Mouse (Mus musculus) ES-E14 (cell line): ENCODE data around the gene Fpgs. TPM values are rescaled to one million over a fixed set of nuclear protein-coding genes. Genes with fewer than 3 reads are reported as not detected.

Experiments used
- DNase-seq: peaks from one replicate; pipeline ENCODE4 v3.0.0-alpha.2; 2013; ENCODE audit warnings: low read depth, low spot score
- H3K27ac ChIP-seq: 2 replicates; pipeline ENCODE4 v1.5.1; 2012; ENCODE audit warnings: low read depth, mild to moderate bottlenecking, low read length, moderate library complexity, mixed read lengths; ENCODE audit not compliant: poor library complexity, insufficient read depth, severe bottlenecking
- H3K36me3 ChIP-seq: 2 replicates; pipeline ENCODE4 v1.6.1; 2012; ENCODE audit warnings: mild to moderate bottlenecking, low read length, moderate library complexity, mixed read lengths; ENCODE audit not compliant: control insufficient read depth, poor library complexity, insufficient read depth, severe bottlenecking
- H3K4me1 ChIP-seq, 2 experiments: fragments of 150-350 bp in 1 of 2; sonication (generic) in 1 of 2; 2 replicates each; pipeline ENCODE4 v1.6.1; 2012; ENCODE audit warnings: low read length in 2 of 2, mild to moderate bottlenecking in 1 of 2, mixed read lengths in 1 of 2; ENCODE audit not compliant: control insufficient read depth in 2 of 2, insufficient read depth in 2 of 2, poor library complexity in 1 of 2
- H3K4me3 ChIP-seq, 2 experiments: fragments of 150-350 bp in 1 of 2; sonication (generic) in 1 of 2; 2 replicates each; pipeline ENCODE4 v1.5.1; 2012; ENCODE audit warnings: low read length in 2 of 2, low read depth in 1 of 2, mild to moderate bottlenecking in 1 of 2, mixed read lengths in 1 of 2; ENCODE audit not compliant: insufficient read depth in 1 of 2, poor library complexity in 1 of 2, severe bottlenecking in 1 of 2
- H3K9ac ChIP-seq: 2 replicates; pipeline ENCODE4 v1.6.1; 2012; ENCODE audit warnings: low read depth, mild to moderate bottlenecking, low read length, mixed read lengths; ENCODE audit not compliant: poor library complexity, insufficient read depth, severe bottlenecking
- H3K9me3 ChIP-seq: fragments of 150-350 bp; sonication (generic); 2 replicates; pipeline ENCODE4 v1.6.1; 2012; ENCODE audit warnings: low read depth, mild to moderate bottlenecking, low read length; ENCODE audit not compliant: control insufficient read depth, insufficient read depth
- CHD2 ChIP-seq: IDR thresholded peaks from 2 replicates; pipeline ENCODE4 v1.6.1; 2014; ENCODE audit warnings: mild to moderate bottlenecking, low read depth, low read length, inconsistent platforms
- HCFC1 ChIP-seq: IDR thresholded peaks from 2 replicates; pipeline ENCODE4 v1.6.1; 2012; ENCODE audit warnings: low read length, inconsistent platforms, borderline replicate concordance; ENCODE audit not compliant: insufficient read depth
- MAFK ChIP-seq: IDR thresholded peaks from 2 replicates; pipeline ENCODE4 v1.6.1; 2014; ENCODE audit warnings: mild to moderate bottlenecking, low read depth, low read length, inconsistent platforms; ENCODE audit not compliant: insufficient read depth
- ZC3H11A ChIP-seq: IDR thresholded peaks from 2 replicates; pipeline ENCODE4 v1.6.1; 2012; ENCODE audit warnings: low read depth, mild to moderate bottlenecking, inconsistent platforms, low read length, borderline replicate concordance
- ZNF384 ChIP-seq: IDR thresholded peaks from 2 replicates; pipeline ENCODE4 v1.6.1; 2012; ENCODE audit warnings: low read depth, low read length, inconsistent platforms
- in situ Hi-C, 2 experiments: fragments of 600-800 bp; cut with MboI; formaldehyde crosslinking; loops; one replicate each; pipeline ENCODE4 v1.15.1; 2025; ENCODE audit warnings: low sequenced_read_pairs in 2 of 2, inconsistent platforms in 1 of 2; ENCODE audit not compliant: unreplicated experiment in 2 of 2
- total RNA-seq: library from RNA; depleted of rRNA; stranded (reverse); fragments of 300-350 nt; gene quantifications from 2 replicates; pipeline ENCODE4 v1.2.3, GENCODE M21; 2012

Fpgs gene
- total RNA-seq, 1 experiment = 61.2 TPM

DNA sequence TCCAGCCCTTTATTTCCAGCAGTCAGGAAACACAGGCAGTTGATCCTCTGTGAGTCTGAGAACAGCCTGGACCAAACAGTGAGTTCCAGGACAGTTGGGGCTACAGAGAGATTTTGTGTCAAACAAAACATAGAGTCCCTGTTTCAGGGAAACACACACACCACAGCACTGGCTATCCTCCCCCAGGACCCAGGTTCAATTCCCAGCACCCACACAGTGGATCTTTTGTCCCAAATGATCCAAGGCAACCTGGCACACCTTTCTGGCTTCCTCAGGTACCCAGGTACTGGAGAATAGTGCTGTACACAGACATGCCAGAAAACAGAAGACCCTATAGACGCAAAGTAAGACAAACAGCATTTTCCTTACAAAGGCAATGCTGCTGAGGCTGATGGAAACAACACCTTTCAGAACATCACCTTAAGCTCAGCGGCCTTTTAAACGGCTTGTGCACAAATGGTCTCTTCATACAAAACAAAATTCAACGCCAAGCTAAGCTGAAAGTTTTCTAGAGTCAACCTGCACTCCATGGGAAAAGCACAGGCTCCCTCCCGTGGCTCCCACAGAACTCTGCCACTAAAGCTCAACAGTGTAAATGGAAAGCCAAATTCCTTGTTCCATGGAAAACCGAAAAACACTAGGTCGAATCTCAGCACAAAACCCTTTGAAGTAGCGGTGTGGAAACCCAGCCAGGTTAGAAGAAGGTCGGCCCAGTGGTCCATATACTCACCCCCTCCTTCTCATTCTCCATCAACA is 7.5 kb upstream of the Fpgs start:
- no peaks in the 10 kb centered on the region for H3K9me3 ChIP-seq
- TF ChIP-seq CHD2 (no peak), MAFK (no peak), HCFC1 (no peak), ZNF384 (no peak), ZC3H11A (no peak)
- no peak for DNase-seq
- in situ Hi-C loops = no loop called here
- H3K4me3 ChIP-seq = peak overlapping the region; percentile 95 to 99
- H3K36me3 ChIP-seq = peaks cover 42% of the 10 kb centered on the region
- peak overlapping the region; percentile 87 for H3K27ac ChIP-seq
- peaks cover 5 to 19% of the 10 kb centered on the region in 2 experiments; a peak in 3 of 4 replicates for H3K4me1 ChIP-seq
- H3K9ac ChIP-seq = peak overlapping the region; percentile 97

DNA sequence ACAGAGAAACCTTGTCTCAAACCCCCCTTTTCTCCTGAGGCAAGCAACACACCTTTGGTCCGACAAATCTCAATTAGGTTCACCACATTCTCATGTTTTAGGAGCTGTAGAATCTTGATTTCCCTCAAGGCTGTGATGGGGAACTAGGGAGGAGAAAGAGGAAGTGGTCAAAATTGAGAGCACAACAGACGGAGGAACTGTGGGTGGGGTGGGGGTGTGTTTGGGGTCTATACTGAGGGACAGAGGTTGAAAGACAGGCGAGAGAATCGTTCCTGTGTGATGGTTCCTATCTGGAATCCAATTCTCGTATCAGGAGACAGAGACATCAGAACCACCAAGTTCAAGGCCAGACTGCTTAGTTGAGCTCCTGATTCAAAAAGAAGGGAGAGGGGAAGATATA is 6.5 kb upstream of the Fpgs start:
- H3K9me3 ChIP-seq = no peaks in the 10 kb centered on the region
- peaks cover 49% of the 10 kb centered on the region for H3K36me3 ChIP-seq
- H3K4me3 ChIP-seq = no peak overlapping the region
- H3K4me1 ChIP-seq = peaks cover 5 to 19% of the 10 kb centered on the region in 2 experiments; a peak in 3 of 4 replicates
- DNase-seq = no peak
- no peak overlapping the region for H3K27ac ChIP-seq
- TF ChIP-seq MAFK = no peak
- TF ChIP-seq HCFC1 = no peak
- no peak for TF ChIP-seq ZNF384
- no peak for TF ChIP-seq CHD2
- TF ChIP-seq ZC3H11A = no peak
- H3K9ac ChIP-seq = no peak overlapping the region
- in situ Hi-C loops = no loop called here

DNA sequence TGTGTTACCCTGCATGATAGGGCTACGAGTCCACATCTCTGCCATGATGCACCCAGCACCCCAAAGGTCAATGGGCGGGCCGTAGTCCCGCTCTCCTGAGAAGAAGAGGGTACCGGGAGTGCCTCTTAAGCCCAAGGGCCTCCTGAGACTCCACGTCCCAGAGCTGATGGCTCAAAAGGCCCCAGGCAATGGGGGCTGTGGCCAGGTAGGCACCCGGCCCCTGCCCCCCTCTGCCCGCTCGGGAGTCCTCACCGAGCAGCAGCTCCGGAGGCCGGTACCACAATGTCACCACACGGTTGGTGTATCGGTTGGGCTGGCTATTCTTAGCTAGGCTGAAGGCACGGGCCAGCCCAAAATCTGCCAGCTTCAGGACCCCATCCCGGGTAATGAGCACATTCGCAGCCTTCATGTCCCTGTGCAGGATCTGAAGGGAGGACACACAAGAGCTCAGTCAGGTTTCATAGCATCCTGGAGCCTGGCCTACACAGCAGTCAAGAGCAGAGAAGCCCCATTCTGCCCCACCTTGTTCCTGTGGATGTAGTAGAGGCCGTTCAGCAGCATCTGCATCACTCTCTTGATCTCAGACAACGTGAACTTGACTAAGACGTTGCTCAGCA is 5.7 kb upstream of the Fpgs start:
- Histone ChIP-seq H3K27ac (no peak overlapping the region), H3K4me1 (peaks cover 5 to 15% of the 10 kb centered on the region in 2 experiments; a peak in 3 of 4 replicates), H3K36me3 (peaks cover 56% of the 10 kb centered on the region), H3K4me3 (no peak overlapping the region), H3K9me3 (no peaks in the 10 kb centered on the region), H3K9ac (no peak overlapping the region)
- no peak for DNase-seq
- TF ChIP-seq ZC3H11A = no peak
- TF ChIP-seq CHD2 = no peak
- no peak for TF ChIP-seq MAFK
- no peak for TF ChIP-seq ZNF384
- no peak for TF ChIP-seq HCFC1
- in situ Hi-C loops = no loop called here

DNA sequence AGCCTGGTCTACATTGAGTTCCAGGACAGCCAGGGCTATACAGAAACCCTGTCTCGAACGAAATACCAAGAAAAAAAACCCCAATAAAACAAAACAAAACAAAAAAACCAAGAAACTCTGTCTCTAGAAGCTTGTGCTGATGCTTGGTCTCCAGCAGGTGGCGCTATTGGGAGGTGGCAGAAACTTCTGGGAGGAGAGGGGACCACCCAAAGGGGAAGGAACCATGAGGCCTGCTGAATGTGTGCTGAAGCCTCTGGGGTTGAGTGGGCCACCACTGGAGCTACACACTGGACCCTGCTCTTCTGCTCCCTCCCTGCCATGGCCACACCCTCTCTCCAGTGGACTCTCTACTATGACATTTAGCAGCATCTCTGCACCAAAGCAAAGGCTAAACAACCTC is 4.7 kb upstream of the Fpgs start:
- no peak overlapping the region for H3K27ac ChIP-seq
- no peak for TF ChIP-seq MAFK
- peak; percentile 77 for TF ChIP-seq ZNF384
- 0 out of 2 replicates have a peak, but pooled peaks have one; percentile 54 for TF ChIP-seq HCFC1
- no peak overlapping the region for H3K4me3 ChIP-seq
- in situ Hi-C loops = no loop called here
- no peaks in the 10 kb centered on the region for H3K9me3 ChIP-seq
- peaks cover 62% of the 10 kb centered on the region for H3K36me3 ChIP-seq
- peaks cover 6 to 11% of the 10 kb centered on the region in 2 experiments for H3K4me1 ChIP-seq
- peak; percentile 79 for DNase-seq
- no peak overlapping the region for H3K9ac ChIP-seq

- in situ Hi-C loops = no loop called here
- no peak for DNase-seq
- Histone ChIP-seq H3K9me3 (no peaks in the 10 kb centered on the region), H3K4me3 (no peak overlapping the region), H3K27ac (no peak overlapping the region), H3K36me3 (peaks cover 66% of the 10 kb centered on the region), H3K4me1 (peaks cover 8 to 21% of the 10 kb centered on the region in 2 experiments), H3K9ac (no peak overlapping the region)
- TF ChIP-seq ZNF384 (no peak), CHD2 (no peak), ZC3H11A (no peak), MAFK (no peak)
Observed at GRCm38 (mm10) chr2:32706971-32707370, 3.0 kb upstream of the Fpgs start.
